Mouse (Mus musculus): ENCODE measurements at regions not wholly inside any gene's neighbourhood (a gene's known extent, or its start where the extent isn't known, plus 50 kb on each side); places are given as distances from the start of the nearest gene placed in this dataset.

- no peaks in the 10 kb centered on the region for H3K9me3 ChIP-seq
- no peak overlapping the region for H3K9ac ChIP-seq
- WGBS: 87% methylated on average over 12 of the region's 12 CpGs
- no peaks in the 10 kb centered on the region for H3K36me3 ChIP-seq
- no peak overlapping the region for H3K4me2 ChIP-seq
- H3K4me1 ChIP-seq (replicated peaks): no peaks in the 10 kb centered on the region
- no peak overlapping the region for H3K4me3 ChIP-seq
- ATAC-seq (ENCODE audit: low FRiP score): no peak
- H3K27ac ChIP-seq: no peak overlapping the region
- H3K27me3 ChIP-seq: no peaks in the 10 kb centered on the region
These were observed 205.5 kb upstream of the Myocd start for GRCm38 (mm10) chr11:65475302-65475701.

GRCm38 (mm10) chr11:65469762-65470741, 200.3 kb upstream of the Myocd start:
- Histone ChIP-seq H3K36me3 (no peaks in the 10 kb centered on the region), H3K4me3 (no peak overlapping the region), H3K9ac (no peak overlapping the region), H3K9me3 (no peaks in the 10 kb centered on the region), H3K27ac (no peak overlapping the region), H3K4me2 (no peak overlapping the region), H3K4me1 (replicated peaks) (no peaks in the 10 kb centered on the region), H3K27me3 (no peaks in the 10 kb centered on the region)
- no peak for ATAC-seq (ENCODE audit: low FRiP score)
- 88% methylated on average over 9 of the region's 9 CpGs for WGBS

GRCm38 (mm10) chr11:65461044-65461443, 191.3 kb upstream of the Myocd start:
- H3K4me1 ChIP-seq (replicated peaks): no peaks in the 10 kb centered on the region
- no peaks in the 10 kb centered on the region for H3K9me3 ChIP-seq
- ATAC-seq (ENCODE audit: low FRiP score): no peak
- no peaks in the 10 kb centered on the region for H3K27me3 ChIP-seq
- no peaks in the 10 kb centered on the region for H3K36me3 ChIP-seq
- 67% methylated on average over 4 of the region's 4 CpGs for whole genome bisulfite sequencing
- H3K4me2 ChIP-seq: no peak overlapping the region
- H3K9ac ChIP-seq: no peak overlapping the region
- no peak overlapping the region for H3K4me3 ChIP-seq
- H3K27ac ChIP-seq: no peak overlapping the region

DNA sequence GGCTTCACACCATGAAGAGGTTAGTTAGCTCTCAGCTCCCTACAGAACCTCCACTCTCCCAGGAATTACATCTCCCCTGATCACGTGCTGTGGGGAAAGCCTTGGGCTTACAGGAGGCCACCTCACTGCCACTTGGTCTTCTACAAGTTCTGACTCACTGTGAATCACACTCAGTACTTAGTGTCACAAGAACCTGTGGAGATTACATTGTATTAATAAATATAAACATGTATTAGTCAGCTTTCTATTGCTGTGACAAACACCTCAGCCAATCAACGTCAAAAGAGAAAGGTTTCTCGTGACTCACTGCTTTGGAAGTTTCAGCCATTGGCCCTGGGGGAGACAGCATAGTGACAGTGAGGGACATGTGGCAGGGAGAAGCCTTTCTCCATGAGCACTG, 178.6 kb upstream of the Myocd start:
- Histone ChIP-seq H3K9ac (no peak overlapping the region), H3K27me3 (no peaks in the 10 kb centered on the region), H3K4me2 (no peak overlapping the region), H3K4me3 (no peak overlapping the region), H3K27ac (no peak overlapping the region), H3K9me3 (no peaks in the 10 kb centered on the region), H3K36me3 (no peaks in the 10 kb centered on the region), H3K4me1 (replicated peaks) (no peaks in the 10 kb centered on the region)
- ATAC-seq (ENCODE audit: low FRiP score): no peak
- WGBS: 90% methylated on average over 3 of the region's 3 CpGs

DNA sequence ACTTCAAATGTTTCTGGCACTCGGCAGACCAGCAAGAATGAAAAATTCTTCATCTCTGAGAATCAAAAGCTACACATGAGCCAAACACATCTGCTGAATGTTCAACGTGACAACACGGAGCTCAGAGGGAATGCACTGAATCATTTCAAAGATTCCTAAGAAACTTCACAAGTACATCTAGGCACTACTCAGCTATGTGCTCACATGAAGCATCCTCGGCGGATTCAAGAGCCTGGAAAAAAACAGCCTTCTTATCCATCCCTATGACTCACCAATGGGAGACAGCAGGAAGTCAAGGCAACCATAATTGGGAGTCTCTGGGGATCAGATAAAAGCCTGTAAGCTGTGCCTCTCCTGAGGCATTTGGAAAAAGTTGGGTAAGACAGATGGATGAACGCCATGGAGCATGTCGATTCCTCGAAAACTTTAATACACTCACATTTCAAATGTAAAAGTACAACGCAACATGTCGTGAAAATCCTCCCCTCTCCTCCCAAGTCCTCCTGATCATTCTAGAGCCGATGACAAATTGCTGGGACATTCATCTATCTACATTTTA, 173.8 kb upstream of the Myocd start:
- Histone ChIP-seq H3K4me1 (replicated peaks) (no peaks in the 10 kb centered on the region), H3K27me3 (no peaks in the 10 kb centered on the region), H3K36me3 (no peaks in the 10 kb centered on the region), H3K9ac (no peak overlapping the region), H3K27ac (no peak overlapping the region), H3K9me3 (no peaks in the 10 kb centered on the region), H3K4me2 (no peak overlapping the region), H3K4me3 (no peak overlapping the region)
- WGBS: 94% methylated on average over 11 of the region's 11 CpGs
- ATAC-seq (ENCODE audit: low FRiP score): no peak

DNA sequence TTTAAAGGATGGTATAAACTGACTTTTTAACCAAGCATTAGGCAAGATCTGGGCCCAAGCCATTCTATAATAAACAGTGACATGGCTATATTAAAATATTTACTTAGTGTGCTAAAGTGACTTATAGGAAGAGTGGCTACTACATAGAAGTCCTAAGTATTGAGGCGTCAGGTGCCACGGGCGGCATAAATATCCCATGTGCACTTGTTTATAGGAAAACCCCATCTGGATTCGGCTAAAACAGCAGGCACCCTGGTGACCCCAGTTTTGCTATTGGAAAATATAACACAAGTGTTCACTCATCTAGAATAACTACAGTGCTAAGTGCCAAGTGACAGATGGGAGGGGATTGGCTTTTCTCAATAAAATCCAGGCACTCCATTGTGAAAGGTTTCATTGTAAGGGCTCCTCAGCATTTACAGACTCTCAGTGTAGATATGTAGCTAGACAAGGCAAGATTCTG, 165.9 kb upstream of the Myocd start:
- 80% methylated on average over 4 of the region's 4 CpGs for WGBS
- H3K4me2 ChIP-seq: no peak overlapping the region
- H3K4me1 ChIP-seq (replicated peaks): no peaks in the 10 kb centered on the region
- H3K27me3 ChIP-seq: no peaks in the 10 kb centered on the region
- H3K27ac ChIP-seq: no peak overlapping the region
- no peaks in the 10 kb centered on the region for H3K9me3 ChIP-seq
- H3K9ac ChIP-seq: no peak overlapping the region
- no peak overlapping the region for H3K4me3 ChIP-seq
- no peaks in the 10 kb centered on the region for H3K36me3 ChIP-seq
- no peak for ATAC-seq (ENCODE audit: low FRiP score)

- H3K4me3 ChIP-seq: no peak overlapping the region
- H3K9me3 ChIP-seq: no peaks in the 10 kb centered on the region
- no peak overlapping the region for H3K9ac ChIP-seq
- WGBS: 33% methylated on average over 1 of the region's 1 CpGs
- no peaks in the 10 kb centered on the region for H3K36me3 ChIP-seq
- H3K4me1 ChIP-seq (replicated peaks): no peaks in the 10 kb centered on the region
- H3K27ac ChIP-seq: no peak overlapping the region
- no peaks in the 10 kb centered on the region for H3K27me3 ChIP-seq
- H3K4me2 ChIP-seq: no peak overlapping the region
- ATAC-seq (ENCODE audit: low FRiP score): no peak
These were observed 152.1 kb upstream of the Myocd start for GRCm38 (mm10) chr11:65421889-65422288.

GRCm38 (mm10) chr11:65408621-65409020, 138.8 kb upstream of the Myocd start:
- Histone ChIP-seq H3K4me2 (no peak overlapping the region), H3K4me1 (replicated peaks) (peaks cover 3% of the 10 kb centered on the region; the same call in 1 of the 2 replicates), H3K9ac (no peak overlapping the region), H3K4me3 (no peak overlapping the region), H3K9me3 (no peaks in the 10 kb centered on the region), H3K36me3 (no peaks in the 10 kb centered on the region), H3K27ac (no peak overlapping the region), H3K27me3 (no peaks in the 10 kb centered on the region)
- 87% methylated on average over 1 of the region's 1 CpGs for WGBS
- no peak for ATAC-seq (ENCODE audit: low FRiP score)

- Histone ChIP-seq H3K9ac (no peak overlapping the region), H3K4me1 (replicated peaks) (peaks cover 2% of the 10 kb centered on the region; the same call in 1 of the 2 replicates), H3K4me2 (no peak overlapping the region), H3K27ac (no peak overlapping the region), H3K4me3 (no peak overlapping the region), H3K36me3 (no peaks in the 10 kb centered on the region), H3K27me3 (no peaks in the 10 kb centered on the region), H3K9me3 (no peaks in the 10 kb centered on the region)
- ATAC-seq (ENCODE audit: low FRiP score): no peak
- 79% methylated on average over 12 of the region's 12 CpGs for WGBS
These were observed 132.8 kb upstream of the Myocd start for GRCm38 (mm10) chr11:65402460-65403154.

DNA sequence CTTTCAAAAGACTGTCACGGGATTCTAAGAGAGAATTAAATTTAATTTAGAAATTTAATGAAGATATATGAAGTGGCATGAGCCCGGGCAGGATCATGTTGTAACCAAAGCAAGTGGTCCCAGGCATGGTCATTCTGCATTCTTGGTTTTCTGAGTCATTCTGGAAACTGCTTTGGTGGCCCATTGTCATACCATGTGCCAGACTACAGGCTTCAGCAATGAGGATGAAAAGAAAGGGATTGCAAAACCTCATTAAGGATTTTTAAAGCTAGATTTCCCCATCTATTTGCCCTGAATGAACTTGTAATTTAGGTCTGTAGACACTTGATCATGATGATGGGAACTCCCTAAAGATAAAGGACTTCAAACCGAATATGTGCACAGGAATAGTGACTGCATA, 119.4 kb upstream of the Myocd start:
- no peaks in the 10 kb centered on the region for H3K9me3 ChIP-seq
- 86% methylated on average over 3 of the region's 3 CpGs for WGBS
- no peak overlapping the region for H3K9ac ChIP-seq
- H3K36me3 ChIP-seq: no peaks in the 10 kb centered on the region
- H3K4me2 ChIP-seq: no peak overlapping the region
- no peak overlapping the region for H3K4me3 ChIP-seq
- H3K27me3 ChIP-seq: no peaks in the 10 kb centered on the region
- H3K27ac ChIP-seq: no peak overlapping the region
- no peak for ATAC-seq (ENCODE audit: low FRiP score)
- H3K4me1 ChIP-seq (replicated peaks): no peaks in the 10 kb centered on the region

- Histone ChIP-seq H3K9ac (no peak overlapping the region), H3K4me3 (no peak overlapping the region), H3K27me3 (no peaks in the 10 kb centered on the region), H3K4me1 (replicated peaks) (no peaks in the 10 kb centered on the region), H3K4me2 (no peak overlapping the region), H3K27ac (no peak overlapping the region), H3K9me3 (no peaks in the 10 kb centered on the region), H3K36me3 (no peaks in the 10 kb centered on the region)
- 65% methylated on average over 14 of the region's 14 CpGs for WGBS
- ATAC-seq (ENCODE audit: low FRiP score): no peak
These were observed 116.7 kb upstream of the Myocd start for GRCm38 (mm10) chr11:65386291-65387061.

GRCm38 (mm10) chr11:65375361-65375760, 105.6 kb upstream of the Myocd start:
- Histone ChIP-seq H3K4me1 (replicated peaks) (no peaks in the 10 kb centered on the region), H3K9me3 (no peaks in the 10 kb centered on the region), H3K36me3 (no peaks in the 10 kb centered on the region), H3K27ac (no peak overlapping the region), H3K4me3 (no peak overlapping the region), H3K9ac (no peak overlapping the region), H3K4me2 (no peak overlapping the region), H3K27me3 (no peaks in the 10 kb centered on the region)
- no peak for ATAC-seq (ENCODE audit: low FRiP score)
- 86% methylated on average over 5 of the region's 5 CpGs for WGBS
